Mouse (Mus musculus) heart, adult 2 months (tissue): Measurements from ENCODE around the gene Adh7. TPM values are rescaled to one million over a fixed set of nuclear protein-coding genes. Genes with fewer than 3 reads are reported as not detected.

Experiments
- DNase-seq, 2 experiments: peaks; one replicate each; pipeline ENCODE4 v3.0.0; 2021
- H3K27ac ChIP-seq: fragments of 200-600 bp; 2 replicates; pipeline ENCODE4 v1.8.1; 2022
- H3K27me3 ChIP-seq: fragments of 200-500 bp; 2 replicates; pipeline ENCODE4 v1.6.1; 2012; ENCODE audit warnings: mild to moderate bottlenecking, low read length, inconsistent platforms, mixed read lengths; ENCODE audit not compliant: control insufficient read depth, insufficient read depth
- H3K36me3 ChIP-seq: fragments of 200-500 bp; 2 replicates; pipeline ENCODE4 v1.6.1; 2012; ENCODE audit warnings: low read length, inconsistent platforms; ENCODE audit not compliant: control insufficient read depth, insufficient read depth
- H3K4me1 ChIP-seq: fragments of 200-500 bp; 2 replicates; pipeline ENCODE4 v1.6.1; 2011; ENCODE audit warnings: low read length; ENCODE audit not compliant: control insufficient read depth, insufficient read depth
- H3K4me3 ChIP-seq: fragments of 200-600 bp; 2 replicates; pipeline ENCODE4 v1.8.1; 2022
- H3K79me2 ChIP-seq: fragments of 200-500 bp; replicated peaks from 2 replicates; pipeline ENCODE4 v1.6.1; 2012; ENCODE audit warnings: mild to moderate bottlenecking, inconsistent platforms, low read length, moderate library complexity, mixed read lengths; ENCODE audit not compliant: control insufficient read depth, insufficient read depth
- H3K9ac ChIP-seq: fragments of 200-500 bp; 2 replicates; pipeline ENCODE4 v1.6.1; 2012; ENCODE audit warnings: low read depth, mild to moderate bottlenecking, control low read depth, inconsistent platforms, low read length, mixed read lengths
- CTCF ChIP-seq: fragments of 200-600 bp; IDR thresholded peaks from 2 replicates; pipeline ENCODE4 v1.8.1; 2022; ENCODE audit warnings: antibody characterized with exemption, mild to moderate bottlenecking, moderate library complexity
- EP300 ChIP-seq: fragments of 200-500 bp; IDR thresholded peaks from 2 replicates; pipeline ENCODE4 v1.6.1; 2011; ENCODE audit warnings: low read depth, low read length, control low read depth; ENCODE audit not compliant: insufficient read depth
- POLR2A ChIP-seq: fragments of 200-500 bp; IDR thresholded peaks from 2 replicates; pipeline ENCODE4 v1.6.1; 2011; ENCODE audit warnings: mild to moderate bottlenecking, low read depth, low read length, control low read depth; ENCODE audit not compliant: insufficient read depth
- WGBS: fragments of 180-500 bp; shearing (Covaris S2); methylation state at CpG from one replicate; pipeline ENCODE4 v1.1.7; 2018; 5-methylcytosine and 5-hydroxymethylcytosine counted together
- intact Hi-C: fragments of 180-260 bp; cut with DNase I; formaldehyde crosslinking; loops from one replicate; pipeline ENCODE4 v1.15.1; 2025
- polyA plus RNA-seq: library from polyadenylated mRNA; depleted of rRNA; stranded (reverse); fragments of >200 nt; gene quantifications from 2 replicates; pipeline ENCODE4 v1.2.3, GENCODE M21; 2012; rRNA removed
- total RNA-seq, 2 experiments: library from RNA; stranded (reverse); gene quantifications; 2 replicates each; pipeline ENCODE4 v1.2.3; 2021

Gene Adh7
- total and polyA plus RNA-seq, 3 experiments: 0.73 to 1.4 TPM; not detected in 1

- no peak overlapping the region for H3K9ac ChIP-seq
- H3K4me1 ChIP-seq: no peaks in the 10 kb centered on the region
- H3K27me3 ChIP-seq: no peaks in the 10 kb centered on the region
- TF ChIP-seq EP300 (no peak), POLR2A (no peak), CTCF (no peak)
- H3K79me2 ChIP-seq: no peaks in the 10 kb centered on the region
- no peak for DNase-seq
- intact Hi-C loops: no loop called here
- H3K27ac ChIP-seq: no peak overlapping the region
- WGBS: 93% methylated on average over 2 of the region's 2 CpGs
- no peaks in the 10 kb centered on the region for H3K36me3 ChIP-seq
- no peak overlapping the region for H3K4me3 ChIP-seq
Observed at GRCm38 (mm10) chr3:138271297-138271696, 53.7 kb downstream of the Adh7 start.

GRCm38 (mm10) chr3:138273080-138273479 lies 55.5 kb downstream of the Adh7 start:
- Histone ChIP-seq H3K4me1 (no peaks in the 10 kb centered on the region), H3K4me3 (no peak overlapping the region), H3K27me3 (no peaks in the 10 kb centered on the region), H3K36me3 (no peaks in the 10 kb centered on the region), H3K27ac (no peak overlapping the region), H3K79me2 (no peaks in the 10 kb centered on the region), H3K9ac (no peak overlapping the region)
- intact Hi-C loops: no loop called here
- WGBS: 83% methylated on average over 7 of the region's 7 CpGs
- DNase-seq: no peak
- TF ChIP-seq CTCF (no peak), EP300 (no peak), POLR2A (no peak)

GRCm38 (mm10) chr3:138275100-138275499 lies 57.5 kb downstream of the Adh7 start:
- Histone ChIP-seq H3K36me3 (no peaks in the 10 kb centered on the region), H3K4me1 (no peaks in the 10 kb centered on the region), H3K79me2 (no peaks in the 10 kb centered on the region), H3K9ac (no peak overlapping the region), H3K27ac (no peak overlapping the region), H3K4me3 (no peak overlapping the region), H3K27me3 (no peaks in the 10 kb centered on the region)
- no peak for DNase-seq
- 69% methylated on average over 3 of the region's 3 CpGs for WGBS
- TF ChIP-seq POLR2A (no peak), EP300 (no peak), CTCF (no peak)
- intact Hi-C loops: no loop called here

- Histone ChIP-seq H3K36me3 (no peaks in the 10 kb centered on the region; the same call in 1 of the 2 replicates), H3K4me3 (no peak overlapping the region), H3K79me2 (no peaks in the 10 kb centered on the region), H3K9ac (no peak overlapping the region), H3K27me3 (no peaks in the 10 kb centered on the region), H3K27ac (no peak overlapping the region), H3K4me1 (no peaks in the 10 kb centered on the region)
- intact Hi-C loops: no loop called here
- DNase-seq: no peak
- WGBS: 91% methylated on average over 9 of the region's 9 CpGs
- TF ChIP-seq POLR2A (no peak), EP300 (no peak), CTCF (no peak)
Observed at GRCm38 (mm10) chr3:138282556-138282955, 65.0 kb downstream of the Adh7 start.

Other genes starting within 250 kb of the Adh7 start
- 1 to 10 TPM; 5.0 to 6.9 TPM for gene Dapp1, start 236.2 kb upstream of the Adh7 start, total RNA-seq
- gene Dapp1, start 236.2 kb upstream of the Adh7 start, polyA plus RNA-seq: 4.0 and 5.2 TPM in 2 replicates
- 10 to 100 TPM; 48.1 to 48.8 TPM for gene 1110002E22Rik, start 152.7 kb upstream of the Adh7 start, total RNA-seq
- gene 1110002E22Rik, start 152.7 kb upstream of the Adh7 start, polyA plus RNA-seq: 14.7 and 22.9 TPM in 2 replicates
- gene Gm5105, start 150.4 kb upstream of the Adh7 start, total RNA-seq: 1 to 10 TPM in 1 of 2 experiments, under 1 TPM in 1; 0.77 to 1.4 TPM
- 1.4 and 2.0 TPM in 2 replicates for gene Gm5105, start 150.4 kb upstream of the Adh7 start, polyA plus RNA-seq
- 1 to 10 TPM; 3.2 to 3.8 TPM for gene Trmt10a, start 74.3 kb upstream of the Adh7 start, total RNA-seq
- 0.47 and 1.3 TPM in 2 replicates for gene Trmt10a, start 74.3 kb upstream of the Adh7 start, polyA plus RNA-seq
- gene Mttp, start 72.8 kb upstream of the Adh7 start, total RNA-seq: 1 to 10 TPM; 5.9 to 6.9 TPM
- gene Mttp, start 72.8 kb upstream of the Adh7 start, polyA plus RNA-seq: 2.0 and 3.0 TPM in 2 replicates
- not detected for gene 4930579F01Rik, start 23.9 kb upstream of the Adh7 start, total RNA-seq
- 0.06 TPM in 1 of 2 replicates, not detected in the other for gene 4930579F01Rik, start 23.9 kb upstream of the Adh7 start, polyA plus RNA-seq
- gene Adh1, start 43.2 kb downstream of the Adh7 start, total RNA-seq: 10 to 100 TPM; 27.5 to 34.3 TPM
- 26.1 and 29.7 TPM in 2 replicates for gene Adh1, start 43.2 kb downstream of the Adh7 start, polyA plus RNA-seq
- gene Adh6a, start 95.5 kb downstream of the Adh7 start, total RNA-seq: not detected
- not detected in 2 replicates for gene Adh6a, start 95.5 kb downstream of the Adh7 start, polyA plus RNA-seq
- 1 to 10 TPM; 1.4 to 2.0 TPM for gene Adh6b, start 124.0 kb downstream of the Adh7 start, total RNA-seq
- gene Adh6b, start 124.0 kb downstream of the Adh7 start, polyA plus RNA-seq: 0.18 and 0.44 TPM in 2 replicates
- not detected for gene Adh4, start 197.7 kb downstream of the Adh7 start, total RNA-seq
- gene Adh4, start 197.7 kb downstream of the Adh7 start, polyA plus RNA-seq: not detected in 2 replicates
- gene Adh5, start 225.3 kb downstream of the Adh7 start, total RNA-seq: 10 to 100 TPM; 74.1 to 82.3 TPM
- 40.7 and 72.7 TPM in 2 replicates for gene Adh5, start 225.3 kb downstream of the Adh7 start, polyA plus RNA-seq